Mouse (Mus musculus): ENCODE measurements at regions not wholly inside any gene's neighbourhood (a gene's known extent, or its start where the extent isn't known, plus 50 kb on each side); places are given as distances from the start of the nearest gene placed in this dataset.

DNA sequence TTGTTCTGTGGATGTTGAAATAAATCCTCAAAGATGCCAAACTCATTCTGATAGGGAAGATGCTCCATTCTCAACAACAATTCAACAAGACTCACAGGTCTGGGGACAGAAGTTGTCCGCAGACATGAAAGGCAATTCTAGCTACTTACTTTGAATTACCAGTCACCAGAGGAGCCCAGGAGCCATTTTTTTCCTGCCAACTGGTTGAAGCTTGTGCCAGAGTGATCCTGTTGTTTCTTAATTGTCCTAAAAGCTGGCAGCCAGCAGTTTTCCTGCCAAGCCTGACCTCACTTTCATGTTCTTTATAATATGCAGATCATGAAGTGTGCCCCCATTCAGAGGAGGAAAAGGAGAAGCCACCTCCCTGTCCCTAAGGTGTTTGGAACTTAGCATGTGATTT is 110.0 kb upstream of the Ankrd1 start:
- ATAC-seq (replicated peaks; ENCODE audit: poor library complexity) = no peak

GRCm38 (mm10) chr19:36235131-36235530 is 113.0 kb upstream of the Pcgf5 start:
- no peak for ATAC-seq (replicated peaks; ENCODE audit: poor library complexity)

GRCm38 (mm10) chr19:36236576-36237345 is 111.3 kb upstream of the Pcgf5 start:
- no peak for ATAC-seq (replicated peaks; ENCODE audit: poor library complexity)

- no peak for ATAC-seq (replicated peaks; ENCODE audit: poor library complexity)
These were observed 110.4 kb upstream of the Pcgf5 start for GRCm38 (mm10) chr19:36237751-36238150.

DNA sequence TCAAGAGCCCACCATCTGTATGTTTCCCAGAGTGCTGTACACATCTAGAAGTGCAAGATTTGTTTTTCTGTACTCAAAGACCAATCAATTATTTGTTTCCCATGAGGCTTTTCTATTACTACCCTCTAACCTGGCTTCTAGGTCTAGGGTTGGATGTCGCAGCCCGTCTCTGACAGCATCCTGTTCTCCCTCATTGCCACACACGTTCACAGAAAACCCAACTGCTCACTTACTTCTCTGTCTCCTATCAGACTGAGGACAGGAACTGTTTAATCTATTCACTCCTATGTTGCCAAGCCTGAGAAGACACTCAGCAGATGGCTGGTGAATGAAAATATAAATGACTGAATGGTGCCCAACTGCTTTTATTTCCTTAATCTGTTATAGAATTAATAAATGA is 109.6 kb upstream of the Pcgf5 start:
- peak; percentile 69 for ATAC-seq (replicated peaks; ENCODE audit: poor library complexity)

GRCm38 (mm10) chr19:36242396-36242795 is 105.7 kb upstream of the Pcgf5 start:
- peak; percentile 78 for ATAC-seq (replicated peaks; ENCODE audit: poor library complexity)

DNA sequence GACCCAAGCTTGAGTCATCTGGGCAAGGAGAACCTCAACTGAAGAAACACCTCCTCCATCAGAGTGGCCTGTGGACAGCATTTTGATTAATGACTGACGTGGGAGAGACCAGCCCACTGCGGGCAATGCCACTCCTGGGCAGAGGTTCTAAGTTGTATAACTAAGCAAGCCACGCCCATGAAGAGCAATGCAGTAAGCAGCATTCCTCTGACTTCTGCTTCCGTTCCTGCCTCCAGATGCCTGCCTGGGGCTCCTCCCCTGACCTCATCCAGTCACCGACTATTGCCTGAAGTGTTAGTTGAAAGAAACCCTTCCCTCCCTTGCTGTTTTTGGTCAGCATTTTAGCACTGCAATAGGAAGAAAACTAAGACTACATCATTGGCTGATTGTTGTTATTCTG is 105.2 kb upstream of the Pcgf5 start:
- ATAC-seq (replicated peaks; ENCODE audit: poor library complexity) = peak; percentile 80

DNA sequence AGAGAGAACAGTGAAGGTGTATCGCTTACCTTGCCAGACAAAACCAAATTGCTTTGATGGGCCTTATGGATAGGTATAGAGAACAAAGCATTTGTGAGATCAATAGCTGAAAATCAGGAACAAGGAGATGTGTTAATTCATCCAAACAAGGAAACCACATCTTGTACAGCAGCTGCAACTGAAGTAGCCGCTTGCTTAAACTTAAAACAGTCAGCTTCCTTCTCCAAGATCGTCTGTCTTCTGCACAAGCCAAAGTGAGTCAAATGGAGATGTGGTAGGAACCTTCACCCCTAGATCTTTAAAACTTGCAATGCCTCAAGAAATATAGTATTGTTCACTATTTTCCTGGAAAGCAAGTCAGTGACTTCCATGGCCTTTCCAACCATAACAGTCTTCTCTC is 95.6 kb upstream of the Pcgf5 start:
- peak; percentile 57 for ATAC-seq (replicated peaks; ENCODE audit: poor library complexity)

DNA sequence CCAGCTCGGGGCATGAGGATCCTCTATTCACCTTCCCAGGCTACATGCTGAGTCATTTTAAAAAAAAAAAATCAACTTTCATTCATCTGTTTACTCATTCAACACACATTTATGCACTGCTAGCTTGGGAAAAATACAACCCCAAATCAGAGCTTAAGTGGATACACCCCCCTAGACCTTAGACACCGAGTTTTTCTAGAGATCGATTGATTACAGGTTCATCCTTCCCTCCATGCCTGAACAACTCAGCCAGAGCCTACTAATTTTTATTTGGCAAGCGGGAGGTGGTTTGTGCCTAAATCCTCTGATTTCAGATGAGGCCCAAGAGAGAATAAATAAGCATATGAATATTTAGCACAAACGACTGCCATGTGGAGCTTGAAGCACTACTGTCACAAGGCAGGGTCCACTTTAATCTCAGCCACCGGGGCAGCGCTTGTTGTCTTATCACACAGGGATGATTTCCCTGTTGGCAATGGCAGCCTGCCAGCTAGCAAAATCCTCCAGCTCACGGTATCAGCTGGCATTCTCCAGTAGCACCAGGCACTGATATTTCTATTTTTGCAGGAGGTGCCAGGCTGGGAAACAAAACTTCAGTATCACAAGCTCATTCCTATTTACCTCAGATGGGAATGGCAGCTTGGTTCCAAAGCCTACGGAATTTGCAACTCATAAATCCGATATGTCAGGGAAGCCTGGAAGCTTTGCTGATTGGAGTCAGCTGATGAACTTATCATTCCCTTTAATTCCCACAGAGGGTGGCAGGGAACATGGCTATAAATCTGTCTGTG is 90.2 kb upstream of the Pcgf5 start:
- ATAC-seq (replicated peaks; ENCODE audit: poor library complexity) = peak; percentile 31; the same call in 1 of the 2 replicates

DNA sequence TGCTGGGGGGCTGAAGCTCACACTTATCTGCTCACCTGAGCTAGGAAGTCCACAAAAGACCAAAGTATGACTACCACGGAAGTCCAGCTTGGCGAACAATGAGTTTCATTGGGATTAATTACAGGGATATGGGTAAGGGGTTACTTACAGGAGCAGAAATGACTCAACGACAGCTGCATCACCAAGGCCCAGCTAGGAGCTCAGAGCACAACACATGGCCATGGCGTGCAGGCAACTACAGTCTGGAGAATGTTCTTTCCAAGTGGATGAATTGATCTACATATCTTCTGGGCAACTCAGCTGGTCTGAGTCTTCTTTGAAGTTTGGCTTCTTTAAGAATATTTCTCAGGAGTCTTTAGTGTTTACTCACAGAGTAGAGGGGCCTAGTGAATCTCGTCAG is 86.3 kb upstream of the Pcgf5 start:
- ATAC-seq (replicated peaks; ENCODE audit: poor library complexity) = no peak

DNA sequence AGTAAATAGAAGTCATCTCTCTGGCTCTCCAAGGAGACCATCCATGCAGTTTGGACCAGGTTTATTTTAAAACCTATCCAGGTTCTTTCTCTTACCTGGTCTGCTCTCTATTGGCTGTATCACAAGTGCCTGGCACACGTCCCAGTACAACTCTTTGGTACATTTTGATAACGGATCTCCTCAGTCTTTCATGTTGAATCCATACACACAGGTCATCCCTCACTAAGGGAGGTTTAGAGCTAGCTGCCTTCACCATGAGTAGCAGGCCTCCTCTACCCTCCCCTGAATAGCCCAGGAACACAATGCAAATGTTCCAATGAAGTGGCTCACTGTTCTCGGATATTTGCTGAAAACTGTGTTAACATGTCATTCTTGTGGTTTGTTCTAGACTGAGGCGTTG is 84.2 kb upstream of the Pcgf5 start:
- no peak for ATAC-seq (replicated peaks; ENCODE audit: poor library complexity)

DNA sequence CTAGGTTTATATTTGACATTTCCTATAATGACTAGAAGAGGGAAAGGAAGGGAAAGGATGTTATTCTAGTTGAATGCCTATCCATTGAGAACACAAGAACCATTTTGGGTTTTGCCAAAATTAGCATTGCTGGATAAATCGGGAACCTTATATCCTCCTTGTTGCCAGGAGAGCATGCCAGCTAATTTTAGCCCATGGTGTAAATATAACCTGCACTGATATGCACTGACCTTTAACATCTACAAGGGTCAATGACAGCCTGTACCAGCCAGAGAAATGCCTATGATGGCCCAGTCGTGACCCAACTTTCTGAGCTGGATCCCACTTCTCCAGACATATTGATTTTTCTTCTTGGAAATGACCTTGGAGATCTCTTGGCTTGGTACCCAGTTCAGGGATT is 83.7 kb upstream of the Pcgf5 start:
- ATAC-seq (replicated peaks; ENCODE audit: poor library complexity) = no peak

- peak; percentile 81 for ATAC-seq (replicated peaks; ENCODE audit: poor library complexity)
These were observed 82.8 kb upstream of the Pcgf5 start for GRCm38 (mm10) chr19:36265276-36265675.

DNA sequence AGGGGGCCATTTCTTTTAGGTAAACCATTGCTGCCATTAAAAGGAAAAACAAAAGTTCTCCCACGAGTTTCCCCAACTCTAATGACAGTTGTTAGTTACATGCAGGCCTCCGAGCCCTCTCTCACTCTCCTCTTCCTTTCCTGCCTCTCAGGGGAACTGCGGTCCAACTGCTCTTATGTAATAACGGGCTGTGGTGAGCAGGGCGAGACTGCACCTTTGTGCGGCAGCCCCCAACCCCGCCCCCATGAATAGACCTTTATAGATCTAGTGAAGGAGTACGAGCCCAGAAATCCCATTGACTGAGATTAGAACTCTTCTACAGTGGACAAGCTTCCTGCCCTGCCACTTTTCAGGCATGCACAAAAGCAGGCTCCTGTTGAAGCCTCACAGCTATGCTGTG is 81.8 kb upstream of the Pcgf5 start:
- ATAC-seq (replicated peaks; ENCODE audit: poor library complexity) = peak; percentile 93

GRCm38 (mm10) chr19:36273466-36273865 is 74.6 kb upstream of the Pcgf5 start:
- ATAC-seq (replicated peaks; ENCODE audit: poor library complexity) = peak; percentile 96

GRCm38 (mm10) chr19:36285465-36285864 is 62.6 kb upstream of the Pcgf5 start:
- no peak for ATAC-seq (replicated peaks; ENCODE audit: poor library complexity)

GRCm38 (mm10) chr19:36290778-36291177 is 57.3 kb upstream of the Pcgf5 start:
- no peak for ATAC-seq (replicated peaks; ENCODE audit: poor library complexity)

DNA sequence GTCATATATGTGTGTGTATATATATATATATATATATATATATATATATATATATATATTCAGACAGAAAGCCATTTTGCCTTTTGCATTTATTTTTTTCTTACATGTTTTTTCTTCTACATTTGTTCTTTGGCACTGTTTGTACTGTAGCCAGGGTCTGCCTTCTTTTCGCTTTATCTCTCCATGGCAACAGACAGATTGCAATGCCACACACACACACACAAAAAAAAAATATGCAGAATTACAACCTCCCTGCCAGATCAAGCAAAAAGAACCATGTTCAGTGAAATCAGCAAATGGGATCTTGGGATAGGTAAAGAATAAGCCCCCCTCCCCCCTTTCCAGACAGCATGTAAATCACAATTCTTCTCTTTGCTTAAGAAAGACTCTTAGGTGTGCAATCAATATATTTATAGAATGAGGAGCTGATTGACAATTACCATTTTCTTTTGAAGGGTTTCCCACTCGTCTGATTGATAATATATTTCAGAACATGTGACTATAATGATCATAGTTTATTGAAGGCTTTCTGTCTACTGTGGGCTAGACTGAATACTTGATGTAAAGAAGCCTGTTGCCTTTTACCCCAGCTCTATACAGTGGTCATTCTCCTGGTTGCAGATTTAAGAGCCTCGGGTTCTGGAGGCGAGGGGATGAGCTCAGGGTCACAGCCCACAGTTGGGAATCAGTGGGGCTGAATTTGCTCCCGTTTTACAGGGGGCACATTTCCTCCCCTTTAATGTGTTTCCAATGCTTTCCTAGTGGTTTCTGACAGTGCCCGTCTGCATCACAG is 54.7 kb upstream of the Pcgf5 start:
- ATAC-seq (replicated peaks; ENCODE audit: poor library complexity) = no peak
